Mouse (Mus musculus): ENCODE data around the gene Adamts2.

Gene Adamts2

GRCm38 (mm10) chr11:50848520-50849137 is 246.7 kb downstream of the Adamts2 start:
- DNase-seq (ENCODE audit: low read depth): no peak

- no peak for DNase-seq (ENCODE audit: low read depth)
Observed at GRCm38 (mm10) chr11:50849310-50849709, 247.4 kb downstream of the Adamts2 start.

- peak; percentile 2 for DNase-seq (ENCODE audit: low read depth)
Observed at GRCm38 (mm10) chr11:50850177-50850735, 248.4 kb downstream of the Adamts2 start, which contains the start of gene Grm6. Gene Grm6, plus strand, starts transcription at chr11:50850685.

GRCm38 (mm10) chr11:50850989-50851601 is 249.2 kb downstream of the Adamts2 start:
- DNase-seq (ENCODE audit: low read depth): no peak
